In the genomic region with DNA sequence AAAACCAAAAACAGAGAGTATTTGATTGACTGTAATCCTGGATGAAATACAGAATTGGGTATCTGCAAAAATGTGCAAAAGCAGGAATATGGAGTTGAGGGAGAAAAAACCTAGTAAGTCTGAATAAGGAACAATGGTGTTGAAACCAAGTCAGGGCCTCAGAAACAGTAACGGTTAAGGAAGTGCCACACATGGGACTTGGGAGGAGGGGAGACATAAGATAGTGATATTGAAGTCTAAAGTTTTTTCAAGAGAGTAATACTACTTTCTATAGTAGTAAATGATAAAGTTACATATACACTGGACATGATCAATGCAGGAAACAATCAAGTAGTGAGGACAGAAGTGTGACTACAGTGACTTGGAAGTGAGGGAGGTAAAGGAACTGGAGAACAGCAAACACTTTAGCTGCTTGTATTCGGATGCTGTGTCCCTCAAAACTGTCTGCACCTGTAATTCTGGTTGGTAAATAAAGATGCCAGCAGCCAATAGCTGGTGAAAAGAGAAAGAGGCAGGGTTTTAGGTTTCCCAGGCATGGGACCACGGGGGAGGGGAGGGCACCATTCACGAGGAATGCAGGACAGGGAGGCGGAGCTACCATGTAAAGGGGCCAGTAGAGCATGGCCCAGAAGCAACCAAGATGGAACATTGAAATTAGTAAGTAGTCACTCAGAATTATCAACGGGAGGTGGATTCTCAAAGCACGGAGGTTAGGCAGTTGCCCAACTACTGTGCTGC, we compare ENCODE assay signal across 10 mouse cellular contexts. TPM values are rescaled to one million over a fixed set of nuclear protein-coding genes. Genes with fewer than 3 reads are reported as not detected.
DNase-seq lines count a peak whose midpoint lies in the region; ATAC-seq and TF ChIP-seq lines count a peak whose summit lies in the region.
"Had no signal": no experiment of that assay in that cellular context is flagged by ENCODE, and none has a peak within 500 bp of the region (broad histone marks: within the 10 kb centered on the region; RNA-seq: fewer than 3 reads in every experiment).

No protein-coding gene starts in this region.

- intact Hi-C loops in left cerebral cortex, adult 2 months (cut with DNase I) = no loop called here

- no peaks in the 10 kb centered on the region for H3K9me3 ChIP-seq in liver, embryonic 12.5 days (replicated peaks)
- H3K9me3 ChIP-seq: midbrain, embryonic 12.5 days had no signal

- H3K4me3 ChIP-seq in liver, embryonic 12.5 days = no peak overlapping the region
- H3K4me3 ChIP-seq in left cerebral cortex, adult 2 months = no peak overlapping the region
- H3K4me3 ChIP-seq: midbrain, embryonic 12.5 days had no signal

- no peak for TF ChIP-seq CTCF in left cerebral cortex, adult 2 months (IDR thresholded peaks at IDR 0.05)

- H3K9ac ChIP-seq in liver, embryonic 12.5 days = peak overlapping the region; percentile 17; the same call in 1 of the 2 replicates
- H3K9ac ChIP-seq: midbrain, embryonic 12.5 days had no signal

- ATAC-seq in liver, embryonic 12.5 days = no peak
- 0 out of 2 replicates have a peak, but pooled peaks have one; percentile 12 for ATAC-seq in megakaryocyte progenitor cell, adult 5-6 weeks (replicated peaks; ENCODE audit: poor library complexity)
- ATAC-seq: intestine, embryonic 16.5 days had no signal

- H3K27me3 ChIP-seq in liver, embryonic 12.5 days (replicated peaks) = no peaks in the 10 kb centered on the region
- H3K27me3 ChIP-seq: midbrain, embryonic 12.5 days had no signal

- H3K4me1 ChIP-seq in liver, embryonic 12.5 days = peaks cover 87% of the 10 kb centered on the region

- H3K36me3 ChIP-seq in liver, embryonic 12.5 days = peaks cover 10% of the 10 kb centered on the region
- H3K36me3 ChIP-seq: midbrain, embryonic 12.5 days had no signal

- DNase-seq in kidney, postnatal 10 days = peak; percentile 42
- no peak for DNase-seq in kidney, adult 11 months
- DNase-seq in R1 (ENCODE audit: low read depth, low spot score) = peak; percentile 57
- DNase-seq in left cerebral cortex, adult 9 months (ENCODE audit: low spot score in 2 of 2) = no peak
- no peak for DNase-seq in left cerebral cortex, adult 2 months (ENCODE audit: extremely low spot score in 1 of 2, low spot score in 2 of 2)

- 25% methylated on average over 7 of the region's 7 CpGs for WGBS in liver, embryonic 12.5 days (ENCODE audit: insufficient replicate concordance)

- H3K27ac ChIP-seq in liver, embryonic 12.5 days = peak overlapping the region; percentile 72
- H3K27ac ChIP-seq in left cerebral cortex, adult 2 months = no peak overlapping the region
- H3K27ac ChIP-seq: midbrain, embryonic 12.5 days had no signal

- H3K4me2 ChIP-seq in liver, embryonic 12.5 days = peak overlapping the region; percentile 58
- H3K4me2 ChIP-seq: midbrain, embryonic 12.5 days had no signal

RNA-seq across cellular contexts. Expression of gene Vapa, which starts 5.6 kb away (rescaled TPM):
- 106 and 107 TPM in 2 replicates for polyA plus RNA-seq in liver, embryonic 12.5 days (2016; fragmentation: Nextera tagmentation; extraction: Ambion mirVana)
- total RNA-seq in megakaryocyte progenitor cell, adult 5-6 weeks (2015) = 195 and 214 TPM in 2 replicates
- 141 and 147 TPM in 2 replicates for total RNA-seq in megakaryocyte progenitor cell, adult 5-6 weeks (2017)
- total RNA-seq in left cerebral cortex, adult 2 months (2021) = 100 to 1,000 TPM; 150 to 151 TPM

RNA-seq across cellular contexts. Expression of gene Txndc2, which starts 34.2 kb away (rescaled TPM):
- not detected in 2 replicates for polyA plus RNA-seq in liver, embryonic 12.5 days (2016; fragmentation: Nextera tagmentation; extraction: Ambion mirVana)
- 0.17 and 0.22 TPM in 2 replicates for total RNA-seq in megakaryocyte progenitor cell, adult 5-6 weeks (2015)
- total RNA-seq in megakaryocyte progenitor cell, adult 5-6 weeks (2017) = not detected in 2 replicates
- under 1 TPM; 0.19 to 0.25 TPM for total RNA-seq in left cerebral cortex, adult 2 months (2021)
- polyA plus RNA-seq: intestine, embryonic 16.5 days; small intestine, adult 2 months had no signal

Comparison
In these comparisons a context has a peak if more than half of its experiments do, and no peak if none do; other contexts are left out.
1. DNase-seq: peak in kidney, postnatal 10 days (single experiment) and R1 (single experiment); none in kidney, adult 11 months (single experiment), left cerebral cortex, adult 9 months (0 of 2) and left cerebral cortex, adult 2 months (0 of 2).